Mouse (Mus musculus) lung, embryonic 14.5 days (tissue): ENCODE results near the gene Frmd4a. TPM values are rescaled to one million over a fixed set of nuclear protein-coding genes. Genes with fewer than 3 reads are reported as not detected.
A peak's percentile ranks its signal among the peaks of the same experiment; 100 is the strongest.

Source experiments
- ATAC-seq: fragments of 200-750 bp; cut with Nextera tagmentation; 2 replicates; pipeline ENCODE4 v1.8.0; 2017; ENCODE audit warnings: mild to moderate bottlenecking, moderate TSS enrichment, moderate library complexity; ENCODE audit not compliant: insufficient read depth
- DNase-seq: peaks from one replicate; pipeline ENCODE4 v3.0.0-alpha.2; 2015
- H3K27ac ChIP-seq: fragments of 300-500 bp; sonication (generic); 2 replicates; pipeline ENCODE4 v1.5.1; 2014; ENCODE audit warnings: low read depth, mild to moderate bottlenecking, moderate library complexity
- H3K27me3 ChIP-seq: fragments of 300-500 bp; sonication (generic); 2 replicates; pipeline ENCODE4 v1.6.1; 2014; ENCODE audit warnings: low read length, control low read depth; ENCODE audit not compliant: insufficient read depth
- H3K36me3 ChIP-seq: fragments of 300-500 bp; sonication (generic); 2 replicates; pipeline ENCODE4 v1.6.1; 2014; ENCODE audit warnings: control low read depth; ENCODE audit not compliant: insufficient read depth
- H3K4me1 ChIP-seq: fragments of 300-500 bp; sonication (generic); 2 replicates; pipeline ENCODE4 v1.6.1; 2014; ENCODE audit warnings: antibody characterized with exemption, control low read depth; ENCODE audit not compliant: insufficient read depth
- H3K4me2 ChIP-seq: fragments of 300-500 bp; sonication (generic); 2 replicates; pipeline ENCODE4 v1.6.1; 2014; ENCODE audit warnings: mild to moderate bottlenecking
- H3K4me3 ChIP-seq: fragments of 300-500 bp; sonication (generic); 2 replicates; pipeline ENCODE4 v1.5.1; 2014; ENCODE audit warnings: low read depth, low read length
- H3K9ac ChIP-seq: fragments of 300-500 bp; sonication (generic); 2 replicates; pipeline ENCODE4 v1.6.1; 2014
- H3K9me3 ChIP-seq: fragments of 300-500 bp; sonication (generic); 2 replicates; pipeline ENCODE4 v1.6.1; 2016; ENCODE audit warnings: low read depth, low read length, control low read depth
- CTCF ChIP-seq: IDR thresholded peaks from 2 replicates; pipeline ENCODE4 v1.5.1; 2016; ENCODE audit warnings: antibody characterized with exemption, low read depth
- WGBS: fragments of 180-500 bp; shearing (Covaris S2); extraction: QIAGEN DNeasy Blood & Tissue Kit; methylation state at CpG from one replicate; pipeline ENCODE4 v1.1.7; 2014; 5-methylcytosine and 5-hydroxymethylcytosine counted together
- polyA plus RNA-seq: library from polyadenylated mRNA; unstranded; fragments of >200 nt; fragmentation: Nextera tagmentation; extraction: Ambion mirVana; gene quantifications from 2 replicates; pipeline ENCODE4 v1.2.1, GENCODE M21; 2014

Gene Frmd4a
- polyA plus RNA-seq, 1 experiment from 2014 or later: 37.1 TPM

DNA sequence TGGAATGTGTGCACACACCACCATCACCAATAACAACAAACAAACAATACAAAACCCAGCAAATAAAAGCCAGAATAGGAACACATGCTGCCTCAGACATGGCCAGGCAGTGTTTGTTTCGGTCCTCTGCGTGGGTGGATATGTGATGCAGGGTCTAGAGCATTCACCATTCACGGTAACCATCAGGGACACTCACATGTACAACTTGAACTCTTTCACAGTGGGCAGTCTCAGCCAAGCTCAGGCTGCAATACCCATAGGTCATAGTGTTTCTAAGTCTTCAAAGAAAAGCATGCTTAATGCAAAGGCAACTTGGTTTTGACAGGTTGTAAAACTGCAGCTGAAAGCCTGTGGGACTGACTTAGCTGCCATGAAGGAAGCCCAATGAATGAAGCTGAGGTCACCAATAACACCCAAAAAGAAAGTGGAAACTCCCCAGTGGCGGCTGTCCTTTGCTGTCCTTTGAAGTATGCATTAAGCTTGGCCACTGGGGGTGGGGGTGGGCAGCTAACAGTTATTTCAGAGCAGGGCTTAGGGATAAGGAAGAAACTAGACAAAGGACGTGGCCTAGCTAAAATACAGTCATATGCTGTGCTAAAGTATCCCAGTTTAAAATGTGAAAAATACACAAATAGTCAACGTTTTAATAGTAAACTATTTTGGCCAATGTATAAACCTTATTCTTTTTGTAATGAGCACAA, 602.5 kb downstream of the Frmd4a start:
- Histone ChIP-seq H3K4me1 (no peaks in the 10 kb centered on the region), H3K4me3 (no peak overlapping the region), H3K27me3 (no peaks in the 10 kb centered on the region), H3K9ac (no peak overlapping the region), H3K27ac (peak overlapping the region; percentile 72; the same call in 1 of the 2 replicates), H3K4me2 (no peak overlapping the region), H3K36me3 (peaks cover 17% of the 10 kb centered on the region), H3K9me3 (no peaks in the 10 kb centered on the region)
- DNase-seq (no peak), ATAC-seq (0 out of 2 replicates have a peak, but pooled peaks have one; percentile 50)
- no peak for TF ChIP-seq CTCF
- 53% methylated on average over 6 of the region's 6 CpGs for WGBS

DNA sequence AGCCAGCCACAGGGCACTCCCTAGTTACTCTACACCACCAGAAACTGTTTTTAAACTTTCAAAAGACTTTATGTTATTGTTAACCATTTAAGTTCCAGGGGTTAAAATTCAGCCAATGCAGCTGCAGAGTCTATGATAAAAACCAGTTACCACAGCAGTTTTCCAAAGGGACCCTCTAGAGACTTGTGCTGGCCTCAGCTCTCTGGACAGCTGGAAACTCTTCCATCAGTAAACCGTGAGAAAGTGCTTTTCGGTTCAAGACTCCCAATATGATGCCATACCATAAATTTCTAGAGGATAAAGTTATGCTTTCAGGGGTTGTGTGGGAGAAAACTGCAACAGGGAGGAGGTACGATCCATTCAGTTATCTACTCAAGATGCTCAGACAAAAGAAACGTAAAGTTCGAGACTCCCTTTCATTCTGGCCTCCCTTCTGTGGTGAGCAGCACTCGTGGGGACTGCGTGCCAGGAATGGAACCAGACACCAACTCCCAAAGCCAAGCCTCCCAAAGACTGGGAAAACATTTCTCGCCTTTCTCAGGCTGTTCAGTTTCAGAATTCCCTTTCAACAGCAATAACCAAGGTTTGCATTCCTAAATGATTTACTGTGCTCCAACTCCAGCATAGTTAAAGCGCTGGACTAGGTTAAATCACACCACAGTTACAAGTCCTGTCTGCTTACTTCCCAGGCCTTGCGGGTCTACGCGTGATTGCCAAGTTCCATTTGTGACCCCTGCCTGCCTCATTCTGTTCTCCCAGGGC, 603.3 kb downstream of the Frmd4a start:
- H3K9ac ChIP-seq: peak overlapping the region; percentile 16; the same call in 1 of the 2 replicates
- H3K27me3 ChIP-seq: no peaks in the 10 kb centered on the region
- no peak overlapping the region for H3K4me2 ChIP-seq
- peaks cover 17% of the 10 kb centered on the region for H3K36me3 ChIP-seq
- H3K4me3 ChIP-seq: no peak overlapping the region
- WGBS: 58% methylated on average over 12 of the region's 12 CpGs
- no peaks in the 10 kb centered on the region for H3K4me1 ChIP-seq
- no peak for TF ChIP-seq CTCF
- H3K27ac ChIP-seq: peak overlapping the region; percentile 72
- H3K9me3 ChIP-seq: no peaks in the 10 kb centered on the region
- peak; percentile 58 for DNase-seq
- peak; percentile 60 for ATAC-seq

DNA sequence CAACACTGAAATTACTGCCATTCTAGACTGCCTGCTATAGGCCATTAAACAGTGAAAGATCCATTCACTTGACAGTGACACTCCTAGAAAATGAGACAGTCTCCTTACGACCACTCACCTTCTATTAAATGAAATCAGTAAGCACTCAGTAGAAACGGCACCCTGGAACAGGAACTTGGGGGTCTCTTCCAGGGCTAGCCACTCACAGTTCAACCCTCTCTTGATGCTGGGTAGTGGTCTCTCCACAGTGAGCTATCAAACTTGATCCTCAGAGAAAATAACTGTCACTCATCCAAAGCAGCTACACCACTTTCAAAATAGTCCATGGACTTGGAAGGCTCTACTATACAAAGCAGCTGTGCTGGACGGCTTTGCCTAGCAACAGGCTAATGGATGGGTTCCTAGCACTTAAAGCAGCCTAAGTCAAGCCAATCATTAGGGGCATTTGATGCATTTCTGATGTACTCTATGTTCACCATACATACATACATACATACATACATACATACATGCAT, 604.0 kb downstream of the Frmd4a start:
- WGBS: 68% methylated on average over 3 of the region's 3 CpGs
- peak; percentile 11; the same call in 1 of the 2 replicates for ATAC-seq
- H3K4me2 ChIP-seq: no peak overlapping the region

DNA sequence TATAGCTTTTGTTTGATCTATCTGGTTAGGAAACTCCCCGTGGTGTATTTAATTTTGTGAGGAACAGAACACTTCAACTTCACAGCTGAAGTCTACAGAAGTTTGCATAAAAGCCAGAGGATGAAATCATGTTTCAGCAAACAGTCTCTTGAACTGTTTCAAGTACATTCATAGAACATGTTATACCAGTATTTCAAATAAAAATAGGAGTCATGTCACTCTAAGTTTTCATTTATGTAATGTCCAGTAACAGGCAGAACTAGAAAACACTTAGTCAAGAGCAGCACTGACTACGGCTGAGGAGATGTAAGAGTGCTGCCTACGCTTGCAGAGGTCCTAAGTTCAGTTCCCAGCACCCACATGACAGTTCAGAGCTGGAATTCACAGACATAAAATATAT, 609.4 kb downstream of the Frmd4a start:
- no peak; the same call in 1 of the 2 replicates for ATAC-seq
- H3K9me3 ChIP-seq: no peaks in the 10 kb centered on the region
- WGBS: 64% methylated on average over 3 of the region's 3 CpGs
- no peak overlapping the region for H3K27ac ChIP-seq
- peak; percentile 25 for DNase-seq
- no peaks in the 10 kb centered on the region for H3K4me1 ChIP-seq
- peaks cover 31% of the 10 kb centered on the region for H3K36me3 ChIP-seq
- no peaks in the 10 kb centered on the region for H3K27me3 ChIP-seq
- no peak for TF ChIP-seq CTCF
- H3K4me3 ChIP-seq: no peak overlapping the region
- no peak overlapping the region for H3K9ac ChIP-seq
- H3K4me2 ChIP-seq: no peak overlapping the region

More for the DNA sequence above, 604.0 kb downstream of the Frmd4a start:
- Histone ChIP-seq H3K4me1 (no peaks in the 10 kb centered on the region), H3K9me3 (no peaks in the 10 kb centered on the region), H3K4me3 (no peak overlapping the region), H3K27me3 (no peaks in the 10 kb centered on the region), H3K36me3 (peaks cover 17% of the 10 kb centered on the region), H3K27ac (peak overlapping the region; percentile 72; the same call in 1 of the 2 replicates), H3K9ac (peak overlapping the region; percentile 16; the same call in 1 of the 2 replicates)
- DNase-seq: no peak
- TF ChIP-seq CTCF: no peak

DNA sequence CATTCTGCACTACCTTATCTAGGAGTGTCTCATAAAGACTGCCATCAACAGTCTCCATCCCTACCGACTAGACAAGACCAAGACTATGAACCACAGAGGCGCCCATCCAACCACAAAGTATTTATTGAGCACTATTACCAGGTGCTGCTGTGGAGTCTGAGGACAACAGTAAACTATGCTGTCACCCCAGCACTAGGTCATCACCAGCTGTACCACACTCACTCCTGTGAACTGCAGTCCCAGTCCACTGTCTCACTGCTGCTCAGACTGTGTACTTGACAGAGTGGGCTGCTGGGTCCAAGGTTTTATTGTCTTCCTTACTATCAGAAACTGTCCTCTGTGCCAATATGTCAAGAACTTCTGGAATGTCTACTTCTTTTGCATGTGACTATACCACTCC, 611.4 kb downstream of the Frmd4a start:
- Histone ChIP-seq H3K27ac (no peak overlapping the region), H3K9ac (no peak overlapping the region), H3K4me2 (no peak overlapping the region), H3K4me1 (no peaks in the 10 kb centered on the region), H3K36me3 (peaks cover 36% of the 10 kb centered on the region), H3K4me3 (no peak overlapping the region), H3K27me3 (no peaks in the 10 kb centered on the region), H3K9me3 (no peaks in the 10 kb centered on the region)
- WGBS: 89% methylated on average over 2 of the region's 2 CpGs
- no peak for TF ChIP-seq CTCF
- ATAC-seq (no peak), DNase-seq (no peak)

DNA sequence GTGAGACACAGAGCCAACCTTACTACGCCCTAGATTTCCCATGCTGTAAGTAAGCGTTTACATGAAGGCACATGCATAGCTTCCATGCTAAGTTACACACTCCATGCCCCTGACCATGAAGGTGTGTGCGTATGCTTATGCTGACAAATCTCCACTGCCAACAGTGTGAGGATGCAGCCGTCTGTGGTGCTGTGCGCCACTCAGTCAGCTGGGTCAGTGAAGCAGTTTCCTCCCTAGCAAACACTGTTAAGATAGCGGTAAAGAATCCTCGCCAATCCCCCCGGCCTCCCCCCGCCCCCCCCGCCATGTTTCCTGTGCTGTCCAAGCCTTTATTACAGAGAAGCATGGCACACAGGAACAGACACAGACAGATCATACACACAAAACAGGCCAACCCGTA, 612.0 kb downstream of the Frmd4a start:
- ATAC-seq (no peak), DNase-seq (no peak)
- Histone ChIP-seq H3K27me3 (no peaks in the 10 kb centered on the region), H3K27ac (no peak overlapping the region), H3K4me1 (no peaks in the 10 kb centered on the region), H3K9ac (no peak overlapping the region), H3K4me2 (no peak overlapping the region), H3K4me3 (no peak overlapping the region), H3K9me3 (no peaks in the 10 kb centered on the region), H3K36me3 (peaks cover 36% of the 10 kb centered on the region)
- no peak for TF ChIP-seq CTCF
- WGBS: 87% methylated on average over 11 of the region's 11 CpGs
